Mouse (Mus musculus) forebrain, embryonic 12.5 days (tissue): ENCODE measurements around the gene Slc46a3. TPM values are rescaled to one million over a fixed set of nuclear protein-coding genes. Genes with fewer than 3 reads are reported as not detected.

Source experiments
- ATAC-seq: fragments of 200-750 bp; cut with Nextera tagmentation; 2 replicates; pipeline ENCODE4 v1.8.0; 2017; ENCODE audit warnings: moderate TSS enrichment; ENCODE audit not compliant: low FRiP score
- H3K27ac ChIP-seq: fragments of 300-500 bp; sonication (generic); 2 replicates; pipeline ENCODE4 v1.5.1; 2016; ENCODE audit warnings: mild to moderate bottlenecking
- H3K27me3 ChIP-seq: fragments of 300-500 bp; sonication (generic); 2 replicates; pipeline ENCODE4 v1.6.1; 2016; ENCODE audit warnings: mild to moderate bottlenecking
- H3K36me3 ChIP-seq: fragments of 300-500 bp; sonication (generic); replicated peaks from 2 replicates; pipeline ENCODE4 v1.6.1; 2016; ENCODE audit warnings: mild to moderate bottlenecking
- H3K4me1 ChIP-seq: fragments of 300-500 bp; sonication (generic); 2 replicates; pipeline ENCODE4 v1.6.1; 2016
- H3K4me2 ChIP-seq: fragments of 300-500 bp; sonication (generic); 2 replicates; pipeline ENCODE4 v1.6.1; 2016; ENCODE audit warnings: mild to moderate bottlenecking, moderate library complexity
- H3K4me3 ChIP-seq: fragments of 300-500 bp; sonication (generic); replicated peaks from 2 replicates; pipeline ENCODE4 v1.5.1; 2016; ENCODE audit warnings: mild to moderate bottlenecking
- H3K9ac ChIP-seq: fragments of 300-500 bp; sonication (generic); 2 replicates; pipeline ENCODE4 v1.6.1; 2016; ENCODE audit warnings: mild to moderate bottlenecking
- H3K9me3 ChIP-seq: fragments of 300-500 bp; sonication (generic); 2 replicates; pipeline ENCODE4 v1.6.1; 2016
- WGBS: fragments of 180-500 bp; shearing (Covaris S2); methylation state at CpG from one replicate; pipeline ENCODE4 v1.1.7; 2016; 5-methylcytosine and 5-hydroxymethylcytosine counted together
- polyA plus RNA-seq: library from polyadenylated mRNA; unstranded; fragments of >200 nt; fragmentation: Nextera tagmentation; extraction: Ambion mirVana; gene quantifications from 2 replicates; pipeline ENCODE4 v1.2.1, GENCODE M21; 2016

The Slc46a3 gene
- polyA plus RNA-seq, 1 experiment from 2014 or later: 4.2 TPM

DNA sequence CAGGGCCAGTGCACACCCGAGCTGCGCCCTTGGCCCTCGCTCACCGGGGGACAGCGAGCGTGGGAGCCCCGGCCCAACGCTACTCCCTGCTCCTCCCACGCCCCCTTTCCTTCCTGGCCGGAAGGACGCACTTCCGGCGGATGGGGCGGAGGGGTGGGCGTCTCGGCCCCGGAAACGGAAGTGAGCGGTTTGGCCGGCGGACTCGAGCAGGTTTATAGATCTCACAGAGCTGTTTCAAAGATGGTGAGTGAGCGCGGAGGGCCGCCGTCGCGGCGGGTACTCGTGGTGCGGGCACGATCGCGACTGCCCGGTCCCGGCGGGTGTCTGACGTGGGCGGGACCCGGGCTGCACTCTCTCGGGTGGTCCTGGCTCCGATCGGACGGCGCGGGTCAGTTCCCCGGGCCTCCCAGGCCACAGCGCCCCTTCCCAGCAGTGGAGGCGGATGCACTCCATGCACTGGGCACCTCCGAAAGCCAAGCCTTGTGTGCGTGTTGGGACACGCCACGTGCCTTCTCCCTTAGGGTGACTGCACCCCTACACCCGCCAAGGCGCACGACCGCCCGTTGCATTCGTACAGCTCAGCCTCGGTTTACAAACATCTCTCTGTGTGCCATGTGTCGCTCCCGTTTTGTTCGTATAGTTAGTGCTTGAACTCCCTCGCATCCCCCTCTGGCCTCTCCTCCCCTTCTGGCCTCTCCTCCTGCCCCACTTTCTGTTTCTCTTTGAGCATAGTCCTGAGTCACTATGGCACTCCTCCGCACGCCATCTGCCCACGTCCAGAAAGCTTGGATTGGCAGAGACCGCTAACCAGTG is 34.0 kb downstream of the Slc46a3 start, which contains the start of gene Pomp:
Gene Pomp, plus strand, starts transcription at position 13 of the 813 bp plus-strand sequence.
- H3K4me3 ChIP-seq: peak within 1 kb of the TSS; percentile 95
- WGBS: under 1% methylated on average over 68 of the region's 68 CpGs
- peaks cover 21% of the 10 kb centered on the region for H3K4me1 ChIP-seq

DNA sequence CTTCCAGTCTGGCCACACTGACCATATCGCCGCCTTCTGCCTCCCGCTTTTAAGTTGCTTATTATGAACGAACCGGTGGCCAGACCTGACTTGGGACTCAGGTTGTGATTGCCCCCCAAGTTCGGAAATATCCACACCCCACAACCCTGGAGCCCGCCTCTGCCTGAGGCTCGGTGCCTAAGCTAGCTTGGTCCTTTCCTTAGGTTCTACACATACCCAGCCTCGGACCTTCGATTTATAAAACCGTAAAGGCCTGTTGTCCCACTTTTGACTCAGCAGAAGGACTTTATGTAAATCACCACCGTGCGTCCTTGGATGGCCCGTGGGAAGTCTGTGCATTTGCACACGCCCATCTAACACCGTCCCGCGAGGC is 34.6 kb downstream of the Slc46a3 start:
- H3K36me3 ChIP-seq: peaks cover 29% of the 10 kb centered on the region
- H3K4me3 ChIP-seq: peak overlapping the region; percentile 95
- peak overlapping the region; percentile 95 for H3K4me2 ChIP-seq
- no peaks in the 10 kb centered on the region for H3K27me3 ChIP-seq
- H3K9me3 ChIP-seq: no peaks in the 10 kb centered on the region
- under 1% methylated on average over 18 of the region's 18 CpGs for WGBS
- ATAC-seq: no peak
- H3K4me1 ChIP-seq: peaks cover 21% of the 10 kb centered on the region
- H3K9ac ChIP-seq: peak overlapping the region; percentile 85
- peak overlapping the region; percentile 71 for H3K27ac ChIP-seq

More for the DNA sequence above, 34.0 kb downstream of the Slc46a3 start, which contains the start of gene Pomp:
- peak within 1 kb of the TSS; percentile 71 for H3K27ac ChIP-seq
- H3K9me3 ChIP-seq: no peaks in the 10 kb centered on the region
- H3K36me3 ChIP-seq: peaks cover 33% of the 10 kb centered on the region
- ATAC-seq: peak; percentile 95
- H3K4me2 ChIP-seq: peak within 1 kb of the TSS; percentile 95
- H3K9ac ChIP-seq: peak within 1 kb of the TSS; percentile 85
- no peaks in the 10 kb centered on the region for H3K27me3 ChIP-seq

DNA sequence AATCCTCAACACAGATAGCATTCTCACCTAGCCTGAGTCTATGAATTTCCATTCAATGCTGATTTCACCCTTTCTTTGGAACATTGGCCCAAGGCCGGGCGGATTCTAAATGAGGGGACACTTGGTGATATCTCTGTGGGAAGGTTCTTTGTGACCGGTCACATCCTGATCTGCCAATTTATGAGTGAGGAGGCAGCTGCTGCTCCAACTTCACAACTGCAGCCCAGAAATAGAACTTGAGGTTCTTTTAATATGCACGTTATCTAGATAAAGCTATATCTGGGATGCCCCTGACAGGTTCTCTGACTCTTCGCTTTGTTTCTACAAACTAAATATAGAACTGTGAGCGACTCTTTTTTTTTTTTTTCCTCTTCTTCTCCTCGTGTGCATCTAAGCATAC is 44.4 kb downstream of the Slc46a3 start:
- Histone ChIP-seq H3K9ac (no peak overlapping the region), H3K4me1 (peaks cover 3% of the 10 kb centered on the region; the same call in 1 of the 2 replicates), H3K27me3 (no peaks in the 10 kb centered on the region), H3K9me3 (no peaks in the 10 kb centered on the region), H3K4me2 (no peak overlapping the region), H3K36me3 (no peaks in the 10 kb centered on the region), H3K4me3 (no peak overlapping the region), H3K27ac (no peak overlapping the region)
- 81% methylated on average over 7 of the region's 7 CpGs for WGBS
- ATAC-seq: no peak

DNA sequence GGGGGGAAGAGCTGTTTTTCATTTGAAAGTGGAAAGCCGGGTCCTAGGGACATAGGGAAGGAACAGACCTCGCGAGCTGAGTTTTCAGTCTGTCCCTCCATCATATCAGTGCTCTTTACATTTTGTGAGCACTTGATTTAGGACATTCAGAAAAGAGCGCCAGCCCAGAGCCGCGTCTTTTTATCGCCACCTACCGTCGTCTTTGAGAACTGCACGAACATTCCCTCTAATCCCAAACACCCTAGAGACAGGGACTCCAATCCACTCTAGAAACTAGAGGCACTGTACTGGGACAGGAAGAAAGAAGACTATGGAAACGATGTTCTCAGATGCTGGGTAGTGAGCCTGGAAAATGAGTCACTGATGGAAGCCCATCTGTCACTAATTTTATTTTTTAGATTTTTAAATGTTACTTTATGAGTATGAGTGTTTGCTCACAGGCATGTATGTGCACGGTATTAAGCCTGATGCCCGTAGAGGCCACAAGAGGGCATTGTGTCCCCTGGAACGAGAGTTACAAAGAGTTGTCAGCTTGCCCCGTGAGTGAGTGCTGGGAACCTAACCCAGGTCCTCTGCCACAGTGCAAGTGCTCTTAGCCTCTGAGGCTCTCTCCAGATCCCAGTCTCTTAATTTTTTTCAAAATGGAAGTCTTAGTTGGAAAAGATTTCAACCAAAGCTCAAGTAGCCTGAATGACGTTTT is 46.3 kb downstream of the Slc46a3 start:
- H3K36me3 ChIP-seq: no peaks in the 10 kb centered on the region

DNA sequence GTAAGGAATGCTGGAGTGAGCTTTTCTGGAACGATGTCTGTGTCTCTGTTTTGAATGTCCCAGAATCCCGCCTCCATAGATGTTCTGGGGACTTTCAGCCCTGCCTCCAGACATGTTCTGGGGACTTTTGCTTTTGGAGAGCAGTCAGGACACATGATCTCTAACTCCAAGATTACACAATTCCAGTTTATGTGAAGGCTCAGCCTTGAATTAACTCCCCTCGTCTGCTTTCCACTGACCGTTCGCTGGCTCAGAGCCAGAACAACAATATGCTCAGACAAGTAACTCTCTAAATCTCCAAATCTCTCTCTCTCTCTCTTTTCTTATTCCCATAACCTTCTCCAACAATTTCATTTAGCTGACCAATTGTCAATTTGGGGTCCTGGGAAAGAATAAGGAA is 47.3 kb downstream of the Slc46a3 start:
- H3K27me3 ChIP-seq: no peaks in the 10 kb centered on the region
- peaks cover 3% of the 10 kb centered on the region; the same call in 1 of the 2 replicates for H3K4me1 ChIP-seq
- no peaks in the 10 kb centered on the region for H3K36me3 ChIP-seq
- no peak overlapping the region for H3K27ac ChIP-seq
- H3K9ac ChIP-seq: no peak overlapping the region
- H3K4me3 ChIP-seq: no peak overlapping the region
- no peak for ATAC-seq
- H3K9me3 ChIP-seq: no peaks in the 10 kb centered on the region
- WGBS: 52% methylated on average over 5 of the region's 5 CpGs
- H3K4me2 ChIP-seq: no peak overlapping the region

More for the DNA sequence above, 46.3 kb downstream of the Slc46a3 start:
- Histone ChIP-seq H3K9me3 (no peaks in the 10 kb centered on the region), H3K4me2 (peak overlapping the region; percentile 38), H3K4me1 (peaks cover 3% of the 10 kb centered on the region; the same call in 1 of the 2 replicates), H3K27me3 (no peaks in the 10 kb centered on the region), H3K27ac (no peak overlapping the region), H3K4me3 (no peak overlapping the region), H3K9ac (no peak overlapping the region)
- WGBS: 24% methylated on average over 16 of the region's 16 CpGs
- peak; percentile 51; the same call in 1 of the 2 replicates for ATAC-seq

DNA sequence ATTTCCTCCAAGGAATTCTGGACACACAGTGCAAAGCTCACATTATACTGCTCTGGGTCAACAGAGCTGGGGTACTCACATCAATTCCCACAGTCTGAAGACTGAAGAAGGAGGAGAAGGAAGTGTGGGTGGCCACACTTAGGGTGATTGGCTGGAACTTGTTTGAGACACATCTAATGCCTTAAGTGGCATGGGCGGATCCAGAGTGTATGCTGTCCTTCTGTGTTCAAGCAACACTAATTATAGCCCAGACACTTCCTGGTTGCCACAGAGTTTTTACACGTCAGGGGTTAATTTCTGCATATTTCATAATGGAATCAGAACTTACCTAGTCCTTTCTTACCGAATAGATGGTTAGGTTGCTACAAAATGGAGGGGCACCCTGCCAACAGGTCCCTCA is 49.3 kb downstream of the Slc46a3 start:
- H3K4me1 ChIP-seq: peaks cover 3% of the 10 kb centered on the region; the same call in 1 of the 2 replicates

DNA sequence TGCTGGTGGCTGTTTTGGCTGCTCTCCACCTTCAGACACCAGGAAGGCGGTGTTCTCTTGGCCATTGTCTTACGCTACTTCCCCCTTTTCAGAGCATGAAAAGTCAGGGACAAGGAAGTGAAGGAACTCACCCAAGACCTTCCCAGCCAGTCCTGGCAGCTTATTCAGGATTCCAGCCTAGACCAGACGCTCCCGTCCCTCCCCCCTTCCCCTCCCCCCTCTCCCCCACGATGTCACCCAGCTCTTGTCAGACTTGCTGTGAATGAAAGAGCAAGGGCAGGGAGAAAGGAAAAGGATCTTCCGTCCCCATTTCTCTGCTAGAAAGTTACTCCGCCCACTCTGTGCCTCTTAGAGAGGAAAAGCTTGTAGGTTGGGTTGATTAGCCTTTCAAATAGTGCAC is 51.3 kb downstream of the Slc46a3 start:
- no peaks in the 10 kb centered on the region for H3K27me3 ChIP-seq
- H3K27ac ChIP-seq: no peak overlapping the region
- H3K9ac ChIP-seq: no peak overlapping the region
- H3K4me1 ChIP-seq: peaks cover 3% of the 10 kb centered on the region; the same call in 1 of the 2 replicates
- 47% methylated on average over 7 of the region's 7 CpGs for WGBS
- no peak for ATAC-seq
- no peak overlapping the region for H3K4me2 ChIP-seq
- H3K4me3 ChIP-seq: no peak overlapping the region
- H3K36me3 ChIP-seq: no peaks in the 10 kb centered on the region
- H3K9me3 ChIP-seq: no peaks in the 10 kb centered on the region

More for the DNA sequence above, 49.3 kb downstream of the Slc46a3 start:
- no peak overlapping the region for H3K4me2 ChIP-seq
- H3K9me3 ChIP-seq: no peaks in the 10 kb centered on the region
- H3K36me3 ChIP-seq: no peaks in the 10 kb centered on the region
- no peak overlapping the region for H3K4me3 ChIP-seq
- WGBS: 78% methylated on average over 3 of the region's 3 CpGs
- H3K27ac ChIP-seq: no peak overlapping the region
- no peak for ATAC-seq
- H3K9ac ChIP-seq: no peak overlapping the region
- H3K27me3 ChIP-seq: no peaks in the 10 kb centered on the region

DNA sequence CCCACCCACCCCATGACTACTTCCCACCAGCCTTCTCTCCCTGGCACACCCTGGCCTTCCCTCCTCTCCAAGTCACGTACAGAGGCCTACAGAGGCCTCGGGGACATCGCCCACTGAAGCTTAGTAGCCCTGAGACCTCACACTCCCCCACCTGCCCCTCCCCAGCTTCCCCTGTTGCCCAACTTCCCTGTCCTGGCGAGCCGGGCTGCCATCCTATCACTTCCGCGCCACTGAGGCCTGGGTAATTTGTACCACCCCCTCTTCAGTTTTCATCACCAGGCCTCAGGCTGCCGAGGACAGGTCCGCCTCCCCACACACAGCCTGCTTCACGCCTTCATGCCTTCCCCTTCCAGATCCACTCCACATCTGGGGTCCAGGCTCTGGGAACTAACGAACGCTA is 55.2 kb downstream of the Slc46a3 start:
- H3K27me3 ChIP-seq: peaks cover 7% of the 10 kb centered on the region; the same call in 1 of the 2 replicates
- no peak overlapping the region for H3K9ac ChIP-seq
- H3K27ac ChIP-seq: no peak overlapping the region
- H3K36me3 ChIP-seq: no peaks in the 10 kb centered on the region
- no peak for ATAC-seq
- 80% methylated on average over 12 of the region's 12 CpGs for WGBS
- H3K9me3 ChIP-seq: no peaks in the 10 kb centered on the region
- no peak overlapping the region for H3K4me2 ChIP-seq
- H3K4me3 ChIP-seq: no peak overlapping the region
- H3K4me1 ChIP-seq: peaks cover 10% of the 10 kb centered on the region

DNA sequence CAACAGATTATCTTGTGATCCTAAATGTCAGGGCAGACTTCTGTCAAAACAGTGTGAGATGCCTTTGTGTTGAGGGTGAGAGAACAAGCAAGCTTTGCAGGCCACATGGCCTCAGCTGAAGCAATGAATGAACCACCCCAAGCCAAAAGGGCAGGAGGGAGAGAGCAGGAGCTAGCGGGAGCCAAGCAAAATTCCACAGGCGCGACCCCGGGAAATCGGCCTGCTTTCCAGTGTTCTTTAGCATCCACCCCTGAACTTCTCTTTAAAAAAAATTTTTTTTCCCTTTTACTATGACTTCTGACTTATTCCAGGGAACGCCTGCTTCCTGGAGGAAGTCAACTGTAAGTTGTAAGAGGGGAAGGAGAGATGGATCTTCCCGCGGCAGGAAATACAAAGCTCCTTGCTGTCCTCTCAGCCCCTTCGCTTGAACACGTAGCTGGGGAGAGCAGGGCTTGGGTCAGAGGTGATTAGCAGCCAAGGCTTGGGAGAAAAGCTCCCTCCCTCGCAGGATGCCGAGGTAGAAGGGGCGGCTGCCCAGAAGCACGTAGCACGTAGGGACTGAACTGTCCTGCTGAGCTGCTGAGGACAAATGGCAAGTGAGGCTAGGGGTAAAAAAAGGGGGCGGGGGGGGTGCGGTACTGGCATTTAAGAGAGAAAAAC is 59.6 kb downstream of the Slc46a3 start:
- H3K27ac ChIP-seq: no peak overlapping the region
- H3K27me3 ChIP-seq: peaks cover 7% of the 10 kb centered on the region; the same call in 1 of the 2 replicates
- H3K4me1 ChIP-seq: peaks cover 10% of the 10 kb centered on the region
- ATAC-seq: no peak
- no peak overlapping the region for H3K4me3 ChIP-seq
- no peaks in the 10 kb centered on the region for H3K9me3 ChIP-seq
- no peaks in the 10 kb centered on the region for H3K36me3 ChIP-seq
- no peak overlapping the region for H3K9ac ChIP-seq
- peak overlapping the region; percentile 13 for H3K4me2 ChIP-seq
- WGBS: 4% methylated on average over 17 of the region's 17 CpGs

DNA sequence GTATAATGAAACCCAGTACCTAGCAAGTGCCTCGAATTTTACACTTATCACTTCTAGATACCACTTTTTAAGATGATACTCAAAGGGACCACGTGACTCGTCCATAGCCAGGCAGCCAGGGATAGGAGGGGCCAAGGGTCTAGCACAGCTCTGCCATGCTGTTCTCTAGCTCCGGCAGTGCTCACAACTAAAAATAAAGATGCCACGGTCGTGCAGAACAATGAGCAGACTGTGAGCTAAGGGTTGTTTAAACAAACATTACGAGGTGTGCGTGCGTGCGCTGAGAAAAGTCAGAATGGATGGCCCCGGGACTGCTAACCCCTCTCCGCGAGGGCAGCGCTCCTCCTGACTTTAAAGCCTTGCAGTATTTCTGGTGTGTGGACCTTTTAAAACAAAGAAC is 61.8 kb downstream of the Slc46a3 start:
- WGBS: 66% methylated on average over 14 of the region's 14 CpGs
- Histone ChIP-seq H3K36me3 (no peaks in the 10 kb centered on the region), H3K9ac (no peak overlapping the region), H3K27ac (no peak overlapping the region), H3K27me3 (peaks cover 7% of the 10 kb centered on the region; the same call in 1 of the 2 replicates), H3K9me3 (no peaks in the 10 kb centered on the region), H3K4me2 (no peak overlapping the region), H3K4me1 (peaks cover 10% of the 10 kb centered on the region), H3K4me3 (no peak overlapping the region)
- no peak for ATAC-seq

DNA sequence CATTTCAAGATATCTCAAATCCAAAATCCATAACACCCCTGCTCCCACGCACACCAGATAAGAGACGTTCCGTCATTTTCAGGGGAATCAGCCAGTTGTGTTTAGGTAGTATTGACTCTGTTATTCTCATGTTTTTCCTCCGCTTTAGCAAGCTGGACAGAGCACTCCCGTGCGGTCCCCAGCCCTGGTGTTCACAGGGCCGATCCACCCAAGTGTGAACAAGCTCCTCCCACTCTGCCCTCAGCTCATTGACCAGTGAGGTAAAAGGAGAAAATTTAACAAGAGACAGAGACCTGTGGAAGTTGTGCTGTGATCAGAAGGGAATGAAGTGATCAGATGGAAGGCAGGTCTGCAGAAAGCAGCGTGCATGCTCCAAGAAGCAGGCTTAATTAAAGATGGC is 65.8 kb downstream of the Slc46a3 start:
- no peaks in the 10 kb centered on the region for H3K27me3 ChIP-seq
- H3K36me3 ChIP-seq: no peaks in the 10 kb centered on the region
- ATAC-seq: no peak
- no peak overlapping the region for H3K27ac ChIP-seq
- 79% methylated on average over 8 of the region's 8 CpGs for WGBS
- no peaks in the 10 kb centered on the region for H3K9me3 ChIP-seq
- H3K9ac ChIP-seq: no peak overlapping the region
- no peak overlapping the region for H3K4me2 ChIP-seq
- H3K4me3 ChIP-seq: no peak overlapping the region
- H3K4me1 ChIP-seq: no peaks in the 10 kb centered on the region
